Mouse (Mus musculus): ENCODE results near the gene Glrb.

- no peak for TF ChIP-seq POLR2A (IDR thresholded peaks at IDR 0.05; ENCODE audit: control insufficient read depth in 1 of 2, insufficient read depth in 1 of 2, low read depth in 1 of 2, low read length in 2 of 2, poor library complexity in 1 of 2)
- no peak for TF ChIP-seq CTCF (IDR thresholded peaks at IDR 0.05 in 2 of 3, conservative IDR thresholded peaks at IDR 0.05 in 1 of 3; ENCODE audit: control insufficient read depth in 1 of 3, insufficient read depth in 1 of 3, low read depth in 2 of 3, low read length in 3 of 3, poor library complexity in 1 of 3, severe bottlenecking in 1 of 3)
- TF ChIP-seq ZC3H11A (IDR thresholded peaks at IDR 0.05; ENCODE audit: low read depth, low read length): no peak
- TF ChIP-seq SMC3 (IDR thresholded peaks at IDR 0.05; ENCODE audit: low read depth, low read length): no peak
- TF ChIP-seq EP300 (IDR thresholded peaks at IDR 0.05; ENCODE audit: low read depth in 1 of 2, low read length in 2 of 2): no peak
- TF ChIP-seq NELFE (IDR thresholded peaks at IDR 0.05; ENCODE audit: low read depth, low read length): no peak
- TF ChIP-seq ZMIZ1 (IDR thresholded peaks at IDR 0.05; ENCODE audit: low read depth, low read length): no peak
- TF ChIP-seq MAX (IDR thresholded peaks at IDR 0.05; ENCODE audit: low read length): no peak
- no peak for TF ChIP-seq USF2 (IDR thresholded peaks at IDR 0.05; ENCODE audit: borderline replicate concordance in 1 of 2, insufficient read depth in 1 of 2, low read depth in 1 of 2, low read length in 2 of 2)
- no peak for TF ChIP-seq GABPA (IDR thresholded peaks at IDR 0.05; ENCODE audit: low read depth, low read length)
Observed at GRCm38 (mm10) chr3:80837583-80837982, 75.9 kb downstream of the Glrb start.
